Mouse (Mus musculus): ENCODE measurements around the gene Ddt. TPM values are rescaled to one million over a fixed set of nuclear protein-coding genes. Genes with fewer than 3 reads are reported as not detected.
"Not testable (repeated sequence)": the region's sequence is repeated elsewhere in the genome, so short reads cannot be mapped to it uniquely, and the experiment has no call there.

The Ddt gene
- polyA plus RNA-seq, 1 experiment from 2014 or later = 40.9 TPM

DNA sequence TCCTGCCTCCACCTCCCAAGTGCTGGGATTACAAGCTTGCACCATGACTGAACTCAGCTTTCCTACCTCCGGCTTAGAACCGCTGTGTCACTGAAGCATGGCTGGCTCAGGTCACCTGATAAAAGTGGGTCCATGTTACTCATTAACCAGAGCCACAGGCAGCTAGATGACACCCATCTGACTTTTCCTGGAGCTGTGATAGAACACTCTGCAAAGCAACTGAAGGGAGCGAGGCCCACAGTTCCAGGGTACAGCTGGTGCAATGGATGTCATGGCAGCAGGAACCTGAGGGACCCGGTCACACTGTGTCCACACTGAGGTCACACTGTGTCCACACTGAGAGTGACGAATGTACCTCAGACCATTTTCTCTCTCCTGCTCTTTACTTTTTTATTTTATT is 16.6 kb upstream of the Ddt start:
- no peak overlapping the region for H3K4me3 ChIP-seq
- no peaks in the 10 kb centered on the region for H3K36me3 ChIP-seq
- H3K4me2 ChIP-seq = no peak overlapping the region
- peaks cover 2% of the 10 kb centered on the region for H3K4me1 ChIP-seq (replicated peaks)
- H3K9ac ChIP-seq = no peak overlapping the region
- H3K9me3 ChIP-seq (replicated peaks) = no peaks in the 10 kb centered on the region
- no peaks in the 10 kb centered on the region for H3K27me3 ChIP-seq
- H3K27ac ChIP-seq = no peak overlapping the region
- 81% methylated on average over 5 of the region's 5 CpGs for WGBS
- no peak for ATAC-seq (replicated peaks; ENCODE audit: insufficient number of reproducible peaks, insufficient read depth, low FRiP score, low read depth)

DNA sequence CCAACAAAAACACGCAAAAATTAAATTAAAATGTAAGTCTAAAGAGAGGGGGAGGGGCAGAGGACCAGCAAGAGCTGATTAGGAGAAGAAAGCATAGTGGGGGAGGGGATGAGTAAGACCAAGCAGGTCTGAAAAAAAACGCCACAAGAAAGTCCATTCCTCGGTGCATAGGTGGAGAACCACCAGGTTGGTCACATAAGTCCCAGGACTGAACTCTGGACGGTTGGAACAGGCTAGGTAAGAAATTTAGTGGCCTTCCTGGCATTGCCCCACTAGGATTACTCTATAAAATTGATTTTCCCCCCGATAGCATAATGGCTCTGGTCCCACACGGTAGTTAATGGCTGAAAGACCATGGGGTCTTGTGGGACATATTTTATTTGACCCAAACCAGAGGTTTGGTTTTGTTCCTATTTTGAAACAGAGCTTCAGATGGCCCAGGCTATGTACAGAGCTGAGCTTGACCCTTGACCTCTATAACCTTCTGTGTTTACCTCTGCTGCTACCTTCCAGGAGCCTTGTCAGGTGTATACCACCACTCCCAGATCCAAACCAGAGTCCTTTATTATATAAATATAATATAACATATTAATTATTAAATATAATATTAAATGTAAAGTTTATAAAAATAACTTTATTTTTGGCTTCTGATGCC is 16.0 kb upstream of the Ddt start:
- Histone ChIP-seq H3K4me3 (no peak overlapping the region), H3K9ac (no peak overlapping the region), H3K27ac (no peak overlapping the region), H3K9me3 (replicated peaks) (no peaks in the 10 kb centered on the region), H3K4me1 (replicated peaks) (no peaks in the 10 kb centered on the region; the same call in 1 of the 2 replicates), H3K4me2 (no peak overlapping the region), H3K27me3 (no peaks in the 10 kb centered on the region), H3K36me3 (no peaks in the 10 kb centered on the region)
- no peak for ATAC-seq (replicated peaks; ENCODE audit: insufficient number of reproducible peaks, insufficient read depth, low FRiP score, low read depth)
- 69% methylated on average over 6 of the region's 6 CpGs for WGBS

DNA sequence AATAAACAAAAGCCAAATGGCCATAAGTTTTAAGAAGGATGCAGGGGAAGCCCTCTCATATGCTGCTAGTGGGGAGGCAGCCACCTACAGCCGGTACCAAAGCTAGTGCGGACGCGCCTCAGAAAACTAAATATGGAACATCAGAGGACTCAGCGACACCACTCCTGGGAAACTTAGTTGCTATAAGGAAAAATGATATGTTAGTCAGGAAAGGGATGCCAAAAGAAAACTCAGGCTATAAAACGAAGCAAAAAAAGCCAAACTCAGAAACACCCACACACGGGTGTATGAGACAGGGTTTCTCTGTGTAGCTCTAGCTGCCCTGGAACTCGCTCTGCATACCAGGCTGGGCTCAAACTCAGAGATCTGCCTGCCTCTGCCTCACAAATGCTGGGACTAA is 15.1 kb upstream of the Ddt start:
- Histone ChIP-seq H3K9me3 (replicated peaks) (no peaks in the 10 kb centered on the region), H3K4me1 (replicated peaks) (no peaks in the 10 kb centered on the region; the same call in 1 of the 2 replicates), H3K27me3 (no peaks in the 10 kb centered on the region), H3K4me3 (no peak overlapping the region), H3K4me2 (no peak overlapping the region), H3K27ac (no peak overlapping the region), H3K9ac (no peak overlapping the region), H3K36me3 (no peaks in the 10 kb centered on the region)
- ATAC-seq (replicated peaks; ENCODE audit: insufficient number of reproducible peaks, insufficient read depth, low FRiP score, low read depth) = no peak
- WGBS = 90% methylated on average over 8 of the region's 8 CpGs

DNA sequence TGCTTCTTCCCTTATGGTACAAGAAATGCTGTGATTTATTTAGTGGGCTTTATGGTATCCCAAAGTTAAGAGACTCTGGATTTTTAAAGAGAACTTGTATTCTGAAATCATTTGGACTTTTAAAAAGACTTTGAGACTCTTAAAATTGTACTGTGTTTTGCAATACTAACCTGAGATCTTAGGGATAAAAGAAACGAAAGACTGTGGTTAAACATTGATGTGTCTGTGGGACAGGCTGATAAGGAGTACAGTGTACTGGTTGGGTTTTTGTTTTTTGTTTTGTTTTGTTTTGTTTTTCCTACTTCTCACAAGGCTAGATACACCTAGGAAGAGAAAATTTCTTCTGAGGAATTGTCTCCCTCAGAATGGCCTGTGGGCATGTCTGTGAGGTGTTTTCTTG is 12.2 kb upstream of the Ddt start:
- H3K9me3 ChIP-seq (replicated peaks) = no peaks in the 10 kb centered on the region
- no peak overlapping the region for H3K9ac ChIP-seq
- H3K4me3 ChIP-seq = no peak overlapping the region
- WGBS = 63% methylated on average over 1 of the region's 1 CpGs
- no peak overlapping the region for H3K27ac ChIP-seq
- H3K36me3 ChIP-seq = no peaks in the 10 kb centered on the region
- ATAC-seq (replicated peaks; ENCODE audit: insufficient number of reproducible peaks, insufficient read depth, low FRiP score, low read depth) = no peak
- H3K4me2 ChIP-seq = no peak overlapping the region
- no peaks in the 10 kb centered on the region for H3K27me3 ChIP-seq
- H3K4me1 ChIP-seq (replicated peaks) = peaks cover 5% of the 10 kb centered on the region; the same call in 1 of the 2 replicates

DNA sequence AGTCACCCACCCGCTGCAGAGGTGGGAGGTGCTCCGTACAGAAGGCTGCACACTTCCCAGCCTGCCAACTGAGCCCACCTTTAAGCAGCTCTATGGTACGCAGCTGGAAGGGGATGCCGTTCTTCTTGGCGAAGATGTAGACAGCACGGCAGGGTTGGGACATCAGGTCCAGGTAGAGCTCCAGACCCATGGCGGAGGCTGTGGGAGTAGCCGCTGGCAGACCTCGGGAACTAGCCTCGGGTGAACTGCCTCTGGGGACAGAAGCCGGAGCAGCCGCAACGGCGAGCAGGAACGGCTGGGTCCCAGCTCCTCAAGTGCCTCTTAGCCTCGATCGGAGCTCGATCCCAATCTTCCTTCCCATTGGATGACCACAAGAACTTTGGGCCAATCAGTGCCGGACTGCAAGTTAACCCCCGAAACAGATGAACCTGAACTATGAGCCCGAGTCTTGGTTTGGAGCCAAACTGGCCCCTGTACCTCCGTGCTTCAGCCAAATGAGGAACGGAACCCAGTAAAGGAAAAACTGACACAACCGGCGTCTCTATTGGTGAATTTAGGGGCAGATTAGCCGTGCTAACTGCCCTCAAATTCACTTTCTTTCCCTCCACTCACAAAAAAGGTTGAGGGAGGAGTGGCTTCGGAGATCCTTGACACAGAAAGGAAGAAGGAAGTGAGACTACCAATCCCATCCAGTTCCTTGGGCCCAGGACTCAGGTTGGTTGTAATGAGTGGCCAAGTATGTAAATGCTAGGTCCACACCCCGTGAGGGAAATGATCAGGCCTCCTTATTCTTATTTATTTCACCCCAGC is 7.8 kb upstream of the Ddt start, which contains the start of the genes Gm20441 and Gstt3:
TSS of gene Gm20441 (minus strand) at position 186 of the 810 bp plus-strand sequence.
TSS of gene Gstt3 (minus strand) at position 646 of the 810 bp plus-strand sequence.
- Histone ChIP-seq H3K27ac (peak within 1 kb of the TSS; percentile 2; the same call in 1 of the 2 replicates), H3K9ac (peak within 1 kb of the TSS; percentile 38), H3K27me3 (peaks cover 12% of the 10 kb centered on the region), H3K4me3 (peak within 1 kb of the TSS; percentile 48), H3K4me1 (replicated peaks) (peaks cover 11% of the 10 kb centered on the region; the same call in 1 of the 2 replicates), H3K4me2 (peak within 1 kb of the TSS; percentile 79), H3K36me3 (no peaks in the 10 kb centered on the region), H3K9me3 (replicated peaks) (no peaks in the 10 kb centered on the region)
- peak; percentile 50; the same call in 1 of the 2 replicates for ATAC-seq (replicated peaks; ENCODE audit: insufficient number of reproducible peaks, insufficient read depth, low FRiP score, low read depth)
- 1% methylated on average over 28 of the region's 28 CpGs for WGBS

DNA sequence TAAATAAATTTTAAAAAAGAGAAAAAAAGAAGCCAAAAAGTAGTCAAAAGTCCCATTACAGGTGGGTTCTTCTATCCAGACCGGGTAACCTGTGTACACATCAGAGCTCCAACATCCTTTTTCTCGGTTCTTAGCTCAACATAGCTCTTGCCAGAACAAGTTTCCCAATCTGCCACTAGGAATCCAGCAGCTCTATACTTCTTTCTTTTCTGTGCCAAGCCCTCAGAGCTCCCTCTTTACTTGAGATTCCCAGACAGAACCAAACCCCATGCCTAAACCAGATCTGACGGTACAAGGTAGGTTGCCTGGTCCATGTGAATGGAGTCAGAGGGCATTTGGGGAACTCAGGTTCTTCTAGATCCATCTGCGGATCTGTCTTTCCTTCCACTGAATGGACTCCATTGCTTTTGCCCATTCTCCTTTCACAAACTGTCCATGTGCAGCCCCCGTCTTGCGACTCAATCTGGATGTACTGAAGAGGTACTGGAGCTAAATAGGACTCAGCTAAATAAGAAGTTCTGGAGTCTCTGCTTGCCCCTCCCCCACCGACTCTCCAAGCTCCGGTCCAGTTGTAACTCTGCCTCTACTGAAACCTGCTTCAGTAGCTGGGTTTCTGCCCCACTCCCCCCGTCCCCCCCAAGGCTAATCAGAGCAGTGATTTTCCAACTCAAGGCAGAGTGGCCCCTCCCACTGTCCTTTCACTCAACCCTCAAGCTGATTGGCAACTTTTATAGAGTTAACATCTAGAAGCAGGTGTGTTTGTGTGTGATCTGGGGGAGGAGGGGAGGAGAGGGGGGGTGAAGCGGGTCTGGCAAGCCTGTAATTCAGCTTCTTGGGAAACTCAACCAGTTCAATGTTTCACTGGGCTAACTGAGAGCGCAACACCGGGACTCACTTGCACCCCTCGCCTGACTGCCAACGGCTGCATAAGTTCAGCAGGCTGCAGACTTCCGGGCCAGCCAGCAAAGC is 6.3 kb upstream of the Ddt start:
- H3K4me2 ChIP-seq = peak overlapping the region; percentile 79; the same call in 1 of the 2 replicates

DNA sequence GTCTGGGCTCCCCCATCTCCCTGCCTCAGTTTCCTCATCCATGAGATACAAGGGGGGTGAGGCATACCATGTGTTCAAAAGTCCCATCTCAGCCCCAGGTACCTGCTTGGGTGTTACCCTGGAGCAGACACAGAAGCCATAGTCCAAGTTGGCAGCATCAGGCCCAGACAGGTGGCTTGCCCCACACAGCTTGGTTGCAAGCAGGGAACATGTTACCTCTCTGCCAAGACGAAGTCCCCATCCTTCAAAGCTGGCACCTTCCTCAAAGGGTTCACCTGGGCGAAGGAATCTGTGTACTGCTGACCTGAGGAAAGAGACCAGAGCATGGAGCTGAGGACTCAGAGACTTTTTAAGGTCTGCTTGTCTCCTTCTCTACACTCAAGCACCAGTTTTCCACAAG is 4.7 kb upstream of the Ddt start:
- WGBS = 74% methylated on average over 2 of the region's 2 CpGs
- no peak for ATAC-seq (replicated peaks; ENCODE audit: insufficient number of reproducible peaks, insufficient read depth, low FRiP score, low read depth)
- H3K4me2 ChIP-seq = no peak overlapping the region

More for the DNA sequence above, 6.3 kb upstream of the Ddt start:
- WGBS = 36% methylated on average over 15 of the region's 15 CpGs
- H3K4me3 ChIP-seq = peak overlapping the region; percentile 48; the same call in 1 of the 2 replicates
- H3K27me3 ChIP-seq = peaks cover 12% of the 10 kb centered on the region
- H3K27ac ChIP-seq = no peak overlapping the region
- peaks cover 11% of the 10 kb centered on the region; the same call in 1 of the 2 replicates for H3K4me1 ChIP-seq (replicated peaks)
- no peaks in the 10 kb centered on the region for H3K9me3 ChIP-seq (replicated peaks)
- H3K36me3 ChIP-seq = no peaks in the 10 kb centered on the region
- H3K9ac ChIP-seq = no peak overlapping the region
- ATAC-seq (replicated peaks; ENCODE audit: insufficient number of reproducible peaks, insufficient read depth, low FRiP score, low read depth) = no peak

DNA sequence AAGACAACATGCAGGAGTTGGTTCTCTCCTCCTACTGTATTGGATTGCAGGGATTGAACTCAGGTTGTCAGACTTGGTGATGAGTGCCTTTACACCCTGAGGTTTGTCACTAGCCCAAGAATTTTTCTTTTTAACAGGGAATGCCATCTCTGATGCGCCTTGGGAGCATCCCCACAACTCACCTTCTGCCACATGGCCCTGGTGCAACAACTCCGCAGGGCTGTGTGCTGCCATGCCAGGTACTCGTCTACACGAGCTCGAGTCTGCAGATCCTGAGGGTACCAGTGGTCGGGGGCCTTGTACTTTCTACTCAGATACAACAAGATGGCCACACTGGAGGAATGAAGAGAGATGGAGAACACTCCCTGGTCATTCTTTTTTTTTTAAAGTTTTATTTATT is 3.3 kb upstream of the Ddt start:
- H3K4me3 ChIP-seq = no peak overlapping the region
- H3K36me3 ChIP-seq = no peaks in the 10 kb centered on the region
- no peak overlapping the region for H3K27ac ChIP-seq
- ATAC-seq (replicated peaks; ENCODE audit: insufficient number of reproducible peaks, insufficient read depth, low FRiP score, low read depth) = no peak
- H3K27me3 ChIP-seq = peaks cover 15% of the 10 kb centered on the region
- no peaks in the 10 kb centered on the region for H3K9me3 ChIP-seq (replicated peaks)
- no peak overlapping the region for H3K4me2 ChIP-seq
- WGBS = 85% methylated on average over 6 of the region's 6 CpGs
- peaks cover 21% of the 10 kb centered on the region for H3K4me1 ChIP-seq (replicated peaks)
- no peak overlapping the region for H3K9ac ChIP-seq

More for the DNA sequence above, 4.7 kb upstream of the Ddt start:
- no peak overlapping the region for H3K27ac ChIP-seq
- H3K4me1 ChIP-seq (replicated peaks) = peaks cover 12% of the 10 kb centered on the region; the same call in 1 of the 2 replicates
- no peak overlapping the region for H3K9ac ChIP-seq
- no peaks in the 10 kb centered on the region for H3K36me3 ChIP-seq
- H3K27me3 ChIP-seq = peaks cover 12% of the 10 kb centered on the region
- H3K9me3 ChIP-seq (replicated peaks) = no peaks in the 10 kb centered on the region
- no peak overlapping the region for H3K4me3 ChIP-seq

DNA sequence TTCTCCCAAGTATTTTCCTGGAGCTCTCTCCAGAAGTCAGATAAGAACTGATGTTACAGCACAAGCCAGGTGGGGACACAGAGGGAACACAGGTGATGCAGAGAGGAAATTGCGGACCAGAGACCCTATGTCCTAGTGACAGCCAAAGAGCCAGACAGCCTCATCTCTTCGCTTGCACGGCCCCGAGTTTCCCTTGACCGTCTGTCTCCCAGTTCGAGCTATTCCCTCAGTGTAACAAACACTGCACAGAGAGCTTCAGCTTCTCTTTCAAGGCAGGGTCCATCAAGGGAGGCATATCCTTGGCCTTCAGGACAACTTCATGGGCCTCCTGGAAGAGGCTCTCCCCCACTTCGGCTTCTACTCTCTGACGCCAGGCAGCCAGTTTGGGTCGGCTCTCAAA is 1.4 kb upstream of the Ddt start:
- no peak overlapping the region for H3K27ac ChIP-seq
- peaks cover 11% of the 10 kb centered on the region for H3K27me3 ChIP-seq
- no peaks in the 10 kb centered on the region for H3K36me3 ChIP-seq
- peaks cover 10% of the 10 kb centered on the region for H3K4me1 ChIP-seq (replicated peaks)
- H3K9ac ChIP-seq = no peak overlapping the region
- H3K4me3 ChIP-seq = no peak overlapping the region
- 85% methylated on average over 9 of the region's 9 CpGs for WGBS
- H3K9me3 ChIP-seq (replicated peaks) = no peaks in the 10 kb centered on the region
- H3K4me2 ChIP-seq = no peak overlapping the region
- ATAC-seq (replicated peaks; ENCODE audit: insufficient number of reproducible peaks, insufficient read depth, low FRiP score, low read depth) = no peak

DNA sequence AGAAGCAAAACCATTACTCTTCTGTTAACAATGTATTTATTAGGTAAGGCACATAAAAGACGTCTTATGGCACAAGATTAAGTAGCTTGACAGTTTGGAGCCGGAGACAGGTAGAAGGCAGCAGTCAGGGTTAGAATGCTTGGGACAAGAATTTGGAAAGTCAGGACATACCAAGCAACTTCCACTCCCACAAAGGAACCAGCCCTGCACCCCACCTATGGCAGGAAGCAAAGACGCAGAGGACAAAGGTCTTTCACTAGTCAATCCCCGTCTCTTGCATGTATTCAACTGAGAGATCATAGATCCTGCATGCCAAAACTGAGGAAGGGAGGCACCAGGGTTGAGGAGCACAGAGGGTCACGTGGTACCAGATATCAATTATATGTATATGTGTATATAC is 888 bp upstream of the Ddt start:
- Histone ChIP-seq H3K4me3 (no peak overlapping the region), H3K9ac (no peak overlapping the region), H3K27ac (no peak overlapping the region), H3K36me3 (no peaks in the 10 kb centered on the region), H3K9me3 (replicated peaks) (no peaks in the 10 kb centered on the region), H3K4me2 (no peak overlapping the region), H3K27me3 (peaks cover 6% of the 10 kb centered on the region; the same call in 1 of the 2 replicates), H3K4me1 (replicated peaks) (peaks cover 10% of the 10 kb centered on the region)
- WGBS = 90% methylated on average over 5 of the region's 5 CpGs
- ATAC-seq (replicated peaks; ENCODE audit: insufficient number of reproducible peaks, insufficient read depth, low FRiP score, low read depth) = no peak

DNA sequence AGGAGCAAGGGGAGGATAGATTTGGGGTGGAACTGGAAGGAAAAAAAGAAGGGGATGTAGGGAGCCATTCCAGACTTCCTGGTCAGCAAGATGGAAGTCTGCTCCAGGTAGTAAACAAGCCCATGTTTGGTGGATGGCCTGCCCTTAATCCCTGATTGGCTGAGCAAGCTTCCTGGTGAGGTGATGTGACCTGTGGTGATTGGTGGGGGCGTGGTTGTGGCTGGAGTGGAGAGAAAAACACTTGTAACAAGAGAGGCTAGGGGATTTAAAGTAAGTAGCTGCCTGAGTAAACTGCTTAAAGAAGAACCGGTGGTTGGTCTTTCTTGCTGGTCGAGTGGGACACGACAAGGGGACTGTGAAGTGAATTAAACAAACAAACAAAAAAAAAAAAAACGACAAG is 5.5 kb downstream of the Ddt start:
- 34% methylated on average over 5 of the region's 5 CpGs for WGBS

More for the DNA sequence above, 5.5 kb downstream of the Ddt start:
- H3K4me1 ChIP-seq (replicated peaks) = peaks cover 21% of the 10 kb centered on the region
- H3K27me3 ChIP-seq; H3K4me2 ChIP-seq; H3K9ac ChIP-seq; ATAC-seq (replicated peaks; ENCODE audit: insufficient number of reproducible peaks, insufficient read depth, low FRiP score, low read depth); H3K9me3 ChIP-seq (replicated peaks); H3K36me3 ChIP-seq; H3K4me3 ChIP-seq; H3K27ac ChIP-seq: not testable (repeated sequence)

All from heart, embryonic 15.5 days (tissue).